Mouse (Mus musculus) forebrain, embryonic 16.5 days (tissue): ENCODE data around the gene Helz. TPM values are rescaled to one million over a fixed set of nuclear protein-coding genes. Genes with fewer than 3 reads are reported as not detected.

Experiments
- ATAC-seq: fragments of 200-750 bp; cut with Nextera tagmentation; 2 replicates; pipeline ENCODE4 v1.8.0; 2017; ENCODE audit warnings: mild to moderate bottlenecking, moderate library complexity
- H3K27ac ChIP-seq: fragments of 300-500 bp; sonication (generic); 2 replicates; pipeline ENCODE4 v1.5.1; 2014; ENCODE audit warnings: low read length, control low read depth
- H3K27me3 ChIP-seq: fragments of 300-500 bp; sonication (generic); replicated peaks from 2 replicates; pipeline ENCODE4 v1.6.1; 2014; ENCODE audit warnings: low read length; ENCODE audit not compliant: control insufficient read depth, insufficient read depth
- H3K36me3 ChIP-seq: fragments of 300-500 bp; sonication (generic); 2 replicates; pipeline ENCODE4 v1.6.1; 2014; ENCODE audit not compliant: control insufficient read depth, insufficient read depth
- H3K4me1 ChIP-seq: fragments of 300-500 bp; sonication (generic); replicated peaks from 2 replicates; pipeline ENCODE4 v1.6.1; 2014; ENCODE audit warnings: low read length; ENCODE audit not compliant: control insufficient read depth, insufficient read depth
- H3K4me2 ChIP-seq: fragments of 300-500 bp; sonication (generic); 2 replicates; pipeline ENCODE4 v1.6.1; 2014; ENCODE audit warnings: mild to moderate bottlenecking, low read length, control low read depth
- H3K4me3 ChIP-seq: fragments of 300-500 bp; sonication (generic); replicated peaks from 2 replicates; pipeline ENCODE4 v1.5.1; 2014; ENCODE audit warnings: mild to moderate bottlenecking, low read length, control low read depth
- H3K9ac ChIP-seq: fragments of 300-500 bp; sonication (generic); replicated peaks from 2 replicates; pipeline ENCODE4 v1.6.1; 2014; ENCODE audit warnings: low read depth, low read length, control low read depth
- H3K9me3 ChIP-seq: fragments of 300-500 bp; sonication (generic); 2 replicates; pipeline ENCODE4 v1.6.1; 2016; ENCODE audit warnings: low read length; ENCODE audit not compliant: control insufficient read depth
- WGBS: fragments of 180-500 bp; shearing (Covaris S2); extraction: QIAGEN DNeasy Blood & Tissue Kit; methylation state at CpG from one replicate; pipeline ENCODE4 v1.1.7; 2014; 5-methylcytosine and 5-hydroxymethylcytosine counted together
- microRNA-seq: library from miRNA; unstranded; fragments of <30 nt; microRNA quantifications from one replicate; pipeline ENCODE4, GENCODE M21; 2017
- polyA plus RNA-seq: library from polyadenylated mRNA; unstranded; fragments of >200 nt; fragmentation: Nextera tagmentation; extraction: Ambion mirVana; gene quantifications from 2 replicates; pipeline ENCODE4 v1.2.1, GENCODE M21; 2015

The Helz gene
- polyA plus RNA-seq, 1 experiment from 2014 or later: 20.4 TPM

GRCm38 (mm10) chr11:107738418-107739099 is 190.8 kb downstream of the Helz start:
- no peaks in the 10 kb centered on the region for H3K4me1 ChIP-seq
- H3K36me3 ChIP-seq: peaks cover 25% of the 10 kb centered on the region
- peak; percentile 49 for ATAC-seq
- WGBS: 87% methylated on average over 20 of the region's 20 CpGs
- H3K27me3 ChIP-seq: no peaks in the 10 kb centered on the region
- no peak overlapping the region for H3K4me2 ChIP-seq
- no peak overlapping the region for H3K4me3 ChIP-seq
- H3K9me3 ChIP-seq: no peaks in the 10 kb centered on the region
- H3K27ac ChIP-seq: no peak overlapping the region
- no peak overlapping the region for H3K9ac ChIP-seq

- H3K4me3 ChIP-seq: no peak overlapping the region
- ATAC-seq: no peak
- no peaks in the 10 kb centered on the region for H3K27me3 ChIP-seq
- H3K4me1 ChIP-seq: no peaks in the 10 kb centered on the region
- no peaks in the 10 kb centered on the region for H3K9me3 ChIP-seq
- H3K9ac ChIP-seq: no peak overlapping the region
- H3K4me2 ChIP-seq: no peak overlapping the region
- H3K36me3 ChIP-seq: 0 out of 2 replicates have a peak, but pooled peaks cover 3% of the 10 kb centered on the region
- 51% methylated on average over 3 of the region's 3 CpGs for WGBS
- H3K27ac ChIP-seq: no peak overlapping the region
Measured at GRCm38 (mm10) chr11:107743100-107743499, 195.4 kb downstream of the Helz start.

Small RNA genes lying within 50 kb of the gene (microRNA-seq; reads per million reads assigned to microRNA genes)
- 1.0 reads per million for gene Mir6932

Other genes starting within 250 kb of the Helz start
- 51.3 and 51.6 TPM in 2 replicates for gene Pitpnc1, start 77.2 kb upstream of the Helz start, polyA plus RNA-seq
- gene Psmd12, start 68.4 kb upstream of the Helz start, polyA plus RNA-seq: 148 and 153 TPM in 2 replicates
- 0.26 and 0.39 TPM in 2 replicates for gene Cacng1, start 168.6 kb downstream of the Helz start, polyA plus RNA-seq
- 33.8 and 39.6 TPM in 2 replicates for gene Cacng4, start 246.6 kb downstream of the Helz start, polyA plus RNA-seq